Mouse (Mus musculus): ENCODE data around the gene Chd1.

- no peak for TF ChIP-seq CTCF (IDR thresholded peaks at IDR 0.05; ENCODE audit: low read depth, low read length)
- TF ChIP-seq TAL1 (conservative IDR thresholded peaks at IDR 0.05; ENCODE audit: low read depth, low read length), result no peak
These were observed 103.2 kb downstream of the Chd1 start for GRCm38 (mm10) chr17:15808015-15808414.
